Mouse (Mus musculus) mesoderm, embryonic 11.5 days (tissue): Measurements from ENCODE around the gene Prickle2.

ENCODE experiments used
- DNase-seq: peaks from one replicate; pipeline ENCODE4 v3.0.0-alpha.2; 2012; ENCODE audit warnings: low read depth, low spot score

Gene Prickle2

DNA sequence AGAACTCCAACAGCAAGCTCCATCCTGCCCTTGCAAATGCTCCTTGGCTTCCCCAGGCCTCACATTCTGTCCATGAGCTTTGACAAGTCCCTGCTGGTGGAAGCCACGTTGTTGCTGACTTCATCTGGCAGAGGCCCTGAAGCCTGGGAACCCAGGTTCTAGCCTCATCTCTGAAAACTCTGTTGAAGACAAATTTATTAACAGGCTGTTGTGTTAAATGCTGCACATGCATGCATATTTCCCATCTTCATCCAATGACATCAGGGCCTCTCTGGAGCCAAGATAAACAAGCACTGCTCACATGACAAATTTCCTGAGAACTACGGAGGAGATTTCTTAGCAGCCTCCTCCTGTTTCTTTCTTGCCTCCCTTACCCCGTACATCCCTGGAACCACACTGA lies 259.3 kb downstream of the Prickle2 start:
- DNase-seq, result no peak

GRCm38 (mm10) chr6:92441205-92441604 lies 264.8 kb downstream of the Prickle2 start:
- DNase-seq, result no peak

GRCm38 (mm10) chr6:92440251-92440650 lies 265.7 kb downstream of the Prickle2 start:
- DNase-seq, result no peak

DNA sequence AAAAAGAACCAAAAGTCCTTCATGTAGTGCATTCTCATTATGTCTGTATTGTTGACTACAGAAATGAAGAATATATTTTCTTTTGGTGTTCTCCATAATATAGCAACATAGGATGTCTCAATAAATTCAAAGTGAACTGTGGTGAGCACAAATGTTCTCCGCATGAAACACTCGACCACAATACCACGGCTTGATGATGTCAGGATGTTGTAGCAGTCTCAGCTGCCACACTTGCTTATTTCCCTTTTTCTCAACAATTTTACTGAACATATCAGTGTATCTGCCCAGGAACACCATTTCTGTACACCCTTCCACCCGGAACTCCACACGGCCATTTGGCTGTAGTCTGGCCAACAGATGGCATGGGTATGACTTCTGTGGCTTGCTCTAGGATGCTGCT lies 273.8 kb downstream of the Prickle2 start:
- no peak for DNase-seq

- DNase-seq, result no peak
These were observed 278.4 kb downstream of the Prickle2 start for GRCm38 (mm10) chr6:92427406-92428171.

DNA sequence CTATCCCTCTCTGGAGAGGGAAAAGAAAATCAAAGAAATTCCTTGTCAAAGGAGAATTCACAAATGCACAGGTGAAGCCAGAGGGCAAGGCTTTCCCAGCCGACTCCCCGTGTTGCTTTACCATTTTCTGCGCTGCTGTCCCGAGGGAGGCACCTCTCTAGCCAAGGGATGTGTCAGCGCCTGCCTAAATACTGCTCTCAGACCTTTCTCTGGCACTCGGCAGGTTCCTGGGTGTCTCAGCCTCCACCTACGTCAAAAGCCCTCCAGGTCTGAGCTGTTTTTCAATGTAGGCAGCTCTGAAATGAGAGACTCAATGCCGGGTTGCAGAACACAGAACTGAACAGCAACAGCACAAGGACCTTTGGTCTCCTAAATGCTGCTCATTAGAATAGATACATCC lies 280.1 kb downstream of the Prickle2 start:
- no peak for DNase-seq

- no peak for DNase-seq
These were observed 280.5 kb downstream of the Prickle2 start for GRCm38 (mm10) chr6:92425476-92425875.

DNA sequence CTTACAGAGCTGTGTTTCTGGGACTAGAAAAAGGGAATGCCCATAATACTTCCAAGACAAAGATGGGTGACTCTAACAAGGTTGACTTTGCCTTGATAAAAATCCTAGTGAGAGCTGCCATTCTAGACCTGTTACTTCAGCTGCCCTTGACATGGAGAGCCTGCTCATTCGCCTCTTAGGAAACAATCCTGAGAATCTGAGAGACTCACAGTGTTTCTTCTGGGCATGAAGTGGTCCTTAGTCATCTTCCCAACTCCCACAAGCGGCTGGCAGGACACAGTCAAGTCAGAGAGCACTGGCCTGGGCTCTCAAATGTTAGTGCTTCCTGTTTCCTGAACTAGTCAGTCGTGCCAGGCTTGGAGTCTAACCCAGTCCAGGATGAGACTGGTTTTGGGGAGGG lies 281.0 kb downstream of the Prickle2 start:
- DNase-seq, result no peak

DNA sequence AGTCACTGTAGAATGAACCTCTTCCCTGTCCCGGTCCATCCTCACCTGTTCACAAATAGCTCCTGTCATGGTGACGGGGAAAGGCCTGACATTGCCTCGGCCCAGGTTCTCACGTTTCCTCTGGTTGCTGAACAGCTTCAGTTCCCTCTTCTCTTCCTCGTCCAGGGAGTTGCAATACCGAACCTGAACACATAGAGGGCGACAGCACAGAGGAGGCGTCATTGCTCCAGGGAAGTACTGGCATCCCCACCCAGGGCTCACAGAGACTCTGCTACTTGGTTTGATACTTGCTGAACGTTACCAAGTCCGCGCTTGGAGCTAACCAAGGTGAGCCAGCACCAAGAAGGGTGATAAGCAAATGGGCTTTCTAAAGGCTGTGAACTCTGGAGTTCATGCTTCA lies 283.7 kb downstream of the Prickle2 start:
- DNase-seq, result peak; percentile 35

DNA sequence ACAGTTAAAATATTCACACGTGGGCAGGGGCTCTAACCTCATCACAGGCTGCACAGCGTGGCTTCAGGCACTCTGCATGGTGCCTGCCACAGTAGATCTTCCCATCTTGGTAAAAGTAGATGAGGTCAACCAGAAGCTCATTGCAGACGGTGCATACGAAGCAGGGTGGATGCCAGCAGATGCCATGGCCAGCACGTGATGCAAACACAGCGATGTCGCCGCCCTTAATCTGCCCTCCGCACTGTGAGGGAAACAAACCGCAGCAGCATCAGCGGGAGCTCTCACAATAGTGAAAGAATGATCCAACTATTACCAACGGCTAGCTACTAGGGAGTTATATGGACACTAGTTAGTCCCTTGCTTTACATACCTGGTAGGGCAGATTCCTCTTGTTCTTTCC lies 285.8 kb downstream of the Prickle2 start:
- no peak for DNase-seq

DNA sequence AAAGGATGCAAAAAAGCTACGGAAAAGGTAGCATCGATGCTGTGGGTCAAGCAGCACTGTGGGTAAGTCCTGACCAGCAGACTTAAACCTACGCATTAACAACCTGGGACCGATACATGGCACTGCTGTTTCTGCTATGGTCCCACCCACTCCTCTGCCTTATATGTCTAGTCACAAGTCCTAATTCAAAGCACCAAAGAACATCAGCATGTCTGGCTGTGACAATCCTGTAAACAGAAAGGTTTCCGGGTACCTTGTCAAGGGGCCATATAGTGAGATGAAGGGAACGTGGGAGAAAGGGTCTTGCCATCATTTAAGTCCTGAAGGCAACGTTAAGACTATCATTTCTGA lies 290.6 kb downstream of the Prickle2 start:
- no peak for DNase-seq

DNA sequence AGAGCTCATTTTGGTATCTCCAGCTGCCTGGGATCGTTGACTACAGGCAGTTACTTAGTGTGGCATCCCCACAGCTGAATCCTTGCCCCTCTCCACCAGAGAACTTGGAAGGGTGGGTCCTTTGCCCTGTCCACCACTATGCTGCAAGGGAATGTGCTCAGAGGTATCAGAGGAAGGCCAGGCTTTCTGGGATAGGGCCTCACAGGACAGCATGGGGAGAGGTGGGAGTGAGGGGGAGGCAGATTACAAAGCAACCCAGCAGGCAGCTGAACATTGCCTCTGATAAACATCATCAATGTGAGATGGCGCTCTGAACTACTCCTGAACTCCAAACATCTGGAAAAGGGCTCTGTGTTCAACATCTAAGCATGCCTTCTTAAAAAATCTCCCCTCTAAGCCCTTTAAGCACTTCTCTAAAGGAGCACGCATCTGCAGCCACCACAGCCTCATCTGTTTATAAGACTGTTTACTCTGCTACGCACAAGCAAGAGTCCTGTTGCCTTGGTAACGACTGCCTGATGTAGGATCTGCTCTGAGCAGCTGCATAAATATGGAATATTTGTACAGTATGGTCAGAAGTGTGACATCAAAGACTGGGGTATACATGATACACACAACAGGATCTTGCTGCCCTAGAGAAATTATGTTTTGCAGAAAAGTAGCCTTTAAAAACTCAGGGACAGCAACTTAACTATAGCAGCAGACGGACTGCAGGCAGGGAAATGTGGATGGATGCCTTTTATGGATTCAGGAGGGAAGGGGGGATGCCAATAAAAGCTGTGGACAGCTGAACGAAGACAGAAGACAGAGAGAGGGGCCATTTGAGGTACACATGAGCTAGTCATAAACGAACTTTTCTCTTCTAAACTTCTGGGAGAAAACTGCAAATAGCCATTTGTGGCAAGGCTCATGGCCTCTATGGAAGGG lies 291.2 kb downstream of the Prickle2 start:
- peak; percentile 62 for DNase-seq

- DNase-seq, result no peak
These were observed 292.0 kb downstream of the Prickle2 start for GRCm38 (mm10) chr6:92413982-92414381.

DNA sequence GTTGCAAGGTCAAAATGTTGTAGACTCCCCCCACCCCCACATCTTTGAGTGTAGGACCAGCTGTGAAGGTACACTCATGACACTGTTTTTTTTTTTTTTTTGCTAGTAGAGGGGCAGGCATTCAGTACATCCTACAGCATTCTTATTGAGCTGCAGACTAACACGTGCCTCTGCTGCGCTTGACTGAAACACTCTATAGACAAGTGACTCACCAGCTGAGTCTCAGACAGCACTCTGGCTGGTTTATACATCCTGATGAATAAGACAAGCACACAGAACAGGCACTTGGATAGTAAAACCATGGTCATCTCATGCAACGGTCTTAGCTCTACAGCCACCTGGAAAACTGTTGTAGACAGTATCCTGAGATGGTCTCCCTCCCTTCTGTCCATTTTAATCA lies 296.2 kb downstream of the Prickle2 start:
- DNase-seq, result no peak

DNA sequence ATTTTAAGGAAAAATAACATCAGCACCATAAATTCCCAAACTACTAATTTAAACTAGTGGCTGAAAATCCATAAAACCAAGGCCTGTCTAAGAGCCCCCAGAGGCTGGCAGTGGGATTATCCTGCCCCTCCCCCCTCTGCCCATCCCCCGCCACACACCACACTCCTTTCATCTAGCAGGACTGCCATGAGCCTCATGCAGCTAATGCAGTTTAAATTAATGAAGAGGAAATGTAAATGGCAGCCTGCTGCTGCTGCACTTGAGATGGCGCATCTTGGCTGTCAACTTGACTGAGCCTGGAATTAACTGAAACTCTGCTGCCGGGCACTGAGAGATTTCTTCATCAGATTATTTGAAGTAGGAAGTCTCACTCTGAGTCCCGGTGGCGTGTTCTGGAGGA lies 298.7 kb downstream of the Prickle2 start:
- DNase-seq, result no peak

DNA sequence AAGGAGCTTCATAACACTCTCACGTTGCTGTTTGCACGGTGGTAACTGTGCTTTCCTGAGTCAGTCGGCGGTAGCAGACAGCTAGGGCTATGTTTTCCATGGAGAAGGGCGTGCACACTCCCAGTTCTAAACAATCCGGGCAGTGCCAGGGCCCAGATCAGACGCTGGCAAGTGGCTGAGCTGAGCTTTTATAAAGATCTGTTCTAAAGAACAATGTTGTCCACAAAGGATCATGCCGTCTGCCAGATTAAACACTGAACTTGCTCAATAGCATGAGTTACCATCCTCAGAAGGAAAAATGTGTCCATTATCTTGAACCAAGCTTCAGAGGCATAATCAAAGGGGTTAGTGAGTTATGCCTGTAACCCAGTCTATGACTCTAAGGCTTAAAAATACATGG lies 300.4 kb downstream of the Prickle2 start:
- no peak for DNase-seq

GRCm38 (mm10) chr6:92397876-92398275 lies 308.1 kb downstream of the Prickle2 start:
- no peak for DNase-seq

DNA sequence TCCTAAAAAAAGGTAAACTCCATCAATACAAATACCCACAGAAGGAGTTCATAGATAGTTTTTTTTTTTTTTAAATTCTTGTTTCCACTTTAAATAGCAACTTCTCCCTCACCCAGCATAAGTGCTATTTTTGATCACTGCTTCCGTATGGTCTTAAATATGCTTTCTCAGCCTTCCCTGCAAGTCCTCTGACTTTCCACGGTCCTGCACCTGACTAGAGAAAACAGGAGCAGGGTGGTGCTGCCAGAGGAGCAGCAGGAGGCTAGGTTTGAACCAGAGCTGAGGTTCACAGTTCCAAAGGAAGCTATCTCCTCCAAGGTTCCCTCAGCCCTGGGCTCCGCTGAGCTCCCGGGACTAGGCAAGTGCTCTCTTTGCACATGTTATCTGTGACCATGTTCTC lies 310.4 kb downstream of the Prickle2 start:
- DNase-seq, result no peak

DNA sequence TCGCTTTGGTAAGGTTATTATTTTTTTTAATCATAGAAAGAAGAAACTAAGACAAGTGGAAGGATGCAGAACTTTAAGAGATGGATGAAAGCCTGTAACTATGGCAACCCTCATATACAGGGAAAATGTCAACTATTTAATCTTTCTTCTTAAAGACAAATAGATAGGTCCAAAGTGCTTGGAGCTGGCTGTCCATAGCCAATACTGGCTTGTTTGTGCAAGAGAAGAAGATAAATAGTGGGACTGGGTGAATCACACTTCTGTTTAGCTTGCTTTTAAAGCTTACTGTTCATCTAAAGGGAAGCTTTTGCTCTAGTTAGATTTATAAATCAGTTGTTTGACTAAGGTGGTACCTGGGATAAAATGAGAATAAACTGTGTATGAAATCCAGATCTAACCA lies 310.8 kb downstream of the Prickle2 start:
- DNase-seq, result no peak

GRCm38 (mm10) chr6:92394628-92395027 lies 311.3 kb downstream of the Prickle2 start:
- no peak for DNase-seq

DNA sequence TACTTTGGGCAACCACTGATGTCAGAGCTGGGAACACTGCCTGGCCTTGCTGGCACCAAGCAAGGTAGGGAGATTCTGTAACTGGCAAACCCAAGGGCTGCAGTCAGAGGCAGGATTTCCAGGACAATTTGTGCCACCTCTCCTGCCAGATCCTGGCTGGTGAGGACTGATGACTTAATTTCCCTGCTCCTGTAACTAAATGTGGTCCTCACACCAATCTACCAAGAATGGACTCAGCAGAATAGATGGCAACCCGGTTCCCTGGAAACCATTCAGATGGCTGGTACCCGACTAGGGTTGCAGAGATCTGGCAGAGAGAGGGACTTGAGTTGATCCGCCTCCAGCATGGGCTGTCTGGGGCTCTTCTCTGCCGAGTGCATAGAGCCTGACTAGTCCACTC lies 315.6 kb downstream of the Prickle2 start:
- DNase-seq, result no peak

GRCm38 (mm10) chr6:92388681-92389080 lies 317.3 kb downstream of the Prickle2 start:
- DNase-seq, result peak; percentile 19

- DNase-seq, result no peak
These were observed 322.7 kb downstream of the Prickle2 start for GRCm38 (mm10) chr6:92383196-92383782.
